Mouse (Mus musculus) midbrain, embryonic 13.5 days (tissue): ENCODE measurements around the gene Samd4. TPM values are rescaled to one million over a fixed set of nuclear protein-coding genes. Genes with fewer than 3 reads are reported as not detected.

ENCODE experiments used
- ATAC-seq: fragments of 200-750 bp; cut with Nextera tagmentation; 2 replicates; pipeline ENCODE4 v1.8.0; 2017; ENCODE audit warnings: mild to moderate bottlenecking, moderate TSS enrichment, moderate library complexity
- H3K27ac ChIP-seq: fragments of 300-500 bp; sonication (generic); 2 replicates; pipeline ENCODE4 v1.5.1; 2015; ENCODE audit warnings: inconsistent platforms, mild to moderate bottlenecking, moderate library complexity
- H3K27me3 ChIP-seq: fragments of 300-500 bp; sonication (generic); 2 replicates; pipeline ENCODE4 v1.6.1; 2015; ENCODE audit warnings: mild to moderate bottlenecking, inconsistent platforms
- H3K36me3 ChIP-seq: fragments of 300-500 bp; sonication (generic); 2 replicates; pipeline ENCODE4 v1.6.1; 2015; ENCODE audit warnings: mild to moderate bottlenecking, inconsistent platforms
- H3K4me1 ChIP-seq: fragments of 300-500 bp; sonication (generic); replicated peaks from 2 replicates; pipeline ENCODE4 v1.6.1; 2015; ENCODE audit warnings: inconsistent platforms
- H3K4me2 ChIP-seq: fragments of 300-500 bp; sonication (generic); replicated peaks from 2 replicates; pipeline ENCODE4 v1.6.1; 2015; ENCODE audit warnings: moderate library complexity, mild to moderate bottlenecking, inconsistent platforms
- H3K4me3 ChIP-seq: fragments of 300-500 bp; sonication (generic); replicated peaks from 2 replicates; pipeline ENCODE4 v1.5.1; 2015; ENCODE audit warnings: mild to moderate bottlenecking, inconsistent platforms
- H3K9ac ChIP-seq: fragments of 300-500 bp; sonication (generic); replicated peaks from 2 replicates; pipeline ENCODE4 v1.6.1; 2015; ENCODE audit warnings: mild to moderate bottlenecking, inconsistent platforms
- H3K9me3 ChIP-seq: fragments of 300-500 bp; sonication (generic); 2 replicates; pipeline ENCODE4 v1.6.1; 2016; ENCODE audit warnings: mild to moderate bottlenecking, inconsistent platforms
- WGBS: fragments of 180-500 bp; shearing (Covaris S2); methylation state at CpG from one replicate; pipeline ENCODE4 v1.1.7; 2015; 5-methylcytosine and 5-hydroxymethylcytosine counted together
- polyA plus RNA-seq: library from polyadenylated mRNA; unstranded; fragments of >200 nt; fragmentation: Nextera tagmentation; extraction: Ambion mirVana; gene quantifications from 2 replicates; pipeline ENCODE4 v1.2.1, GENCODE M21; 2015

Gene Samd4
- polyA plus RNA-seq, 1 experiment from 2014 or later: 4.3 TPM

- Histone ChIP-seq H3K4me1 (no peaks in the 10 kb centered on the region), H3K4me2 (no peak overlapping the region), H3K4me3 (no peak overlapping the region), H3K9ac (no peak overlapping the region), H3K9me3 (no peaks in the 10 kb centered on the region), H3K27me3 (no peaks in the 10 kb centered on the region), H3K27ac (no peak overlapping the region), H3K36me3 (0 out of 2 replicates have a peak, but pooled peaks cover 3% of the 10 kb centered on the region)
- 71% methylated on average over 6 of the region's 6 CpGs for WGBS
- no peak for ATAC-seq
Observed at GRCm38 (mm10) chr14:46914356-46914755, 31.7 kb downstream of the Samd4 start.

DNA sequence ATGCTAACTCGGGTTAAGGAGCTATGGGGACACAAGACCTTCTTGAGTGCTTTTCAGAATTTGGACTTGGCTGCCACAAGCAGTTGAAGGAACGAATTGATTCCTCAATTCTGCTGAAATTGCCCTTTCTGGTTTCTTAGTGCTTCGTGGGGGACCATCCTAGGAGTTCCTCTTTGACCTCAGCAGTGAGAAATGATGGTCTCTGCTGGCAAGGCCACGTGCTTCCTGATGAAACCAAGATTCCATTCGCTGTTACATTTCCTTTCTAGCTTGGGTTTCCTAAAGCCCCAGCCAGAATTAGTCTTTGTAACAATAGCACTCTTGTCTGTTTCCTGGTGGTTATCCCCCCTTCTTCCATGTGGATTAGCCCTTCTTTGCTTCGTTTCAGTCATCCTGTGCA lies 32.9 kb downstream of the Samd4 start:
- Histone ChIP-seq H3K27me3 (no peaks in the 10 kb centered on the region), H3K4me3 (no peak overlapping the region), H3K27ac (no peak overlapping the region), H3K4me1 (0 out of 2 replicates have a peak, but pooled peaks cover 4% of the 10 kb centered on the region), H3K9me3 (no peaks in the 10 kb centered on the region), H3K9ac (no peak overlapping the region), H3K36me3 (no peaks in the 10 kb centered on the region), H3K4me2 (no peak overlapping the region)
- 82% methylated on average over 6 of the region's 6 CpGs for WGBS
- no peak for ATAC-seq

- H3K4me1 ChIP-seq: peaks cover 10% of the 10 kb centered on the region
- H3K9me3 ChIP-seq: no peaks in the 10 kb centered on the region
- no peak overlapping the region for H3K9ac ChIP-seq
- ATAC-seq: no peak
- H3K4me2 ChIP-seq: no peak overlapping the region
- no peaks in the 10 kb centered on the region for H3K36me3 ChIP-seq
- WGBS: 92% methylated on average over 4 of the region's 4 CpGs
- H3K27me3 ChIP-seq: no peaks in the 10 kb centered on the region
- H3K27ac ChIP-seq: no peak overlapping the region
- no peak overlapping the region for H3K4me3 ChIP-seq
Observed at GRCm38 (mm10) chr14:46916581-46916980, 33.9 kb downstream of the Samd4 start.

GRCm38 (mm10) chr14:46917136-46917535 lies 34.5 kb downstream of the Samd4 start:
- ATAC-seq: no peak
- Histone ChIP-seq H3K4me2 (no peak overlapping the region), H3K9me3 (no peaks in the 10 kb centered on the region), H3K4me3 (no peak overlapping the region), H3K9ac (no peak overlapping the region), H3K36me3 (no peaks in the 10 kb centered on the region), H3K4me1 (peaks cover 11% of the 10 kb centered on the region), H3K27ac (no peak overlapping the region), H3K27me3 (no peaks in the 10 kb centered on the region)
- 93% methylated on average over 5 of the region's 5 CpGs for WGBS

- Histone ChIP-seq H3K4me2 (no peak overlapping the region), H3K27ac (no peak overlapping the region), H3K4me3 (no peak overlapping the region), H3K36me3 (no peaks in the 10 kb centered on the region), H3K9ac (no peak overlapping the region), H3K4me1 (peaks cover 11% of the 10 kb centered on the region), H3K27me3 (no peaks in the 10 kb centered on the region), H3K9me3 (no peaks in the 10 kb centered on the region)
- WGBS: 92% methylated on average over 3 of the region's 3 CpGs
- no peak for ATAC-seq
Observed at GRCm38 (mm10) chr14:46917581-46917980, 34.9 kb downstream of the Samd4 start.

DNA sequence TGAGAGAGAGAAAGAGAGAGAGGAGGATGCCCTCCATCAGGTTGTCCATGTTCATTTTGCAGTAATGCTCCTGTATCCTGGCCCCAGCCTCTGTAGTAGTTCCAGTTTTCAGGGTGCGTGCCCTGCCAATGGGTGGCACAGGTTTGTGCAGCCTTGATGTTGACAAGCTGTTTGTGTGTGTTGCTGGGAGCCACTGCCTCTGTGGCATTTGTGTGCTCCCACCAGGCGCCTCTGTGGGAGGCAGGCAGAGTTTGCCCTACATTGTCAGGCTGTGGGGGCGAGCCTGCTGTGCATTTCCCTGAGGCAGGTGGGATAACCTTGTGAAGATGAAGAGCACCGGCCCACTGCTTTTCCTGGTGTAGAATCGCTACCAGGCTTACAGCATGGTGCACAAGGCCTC lies 37.8 kb downstream of the Samd4 start:
- WGBS: 69% methylated on average over 5 of the region's 5 CpGs
- H3K27ac ChIP-seq: no peak overlapping the region
- H3K27me3 ChIP-seq: no peaks in the 10 kb centered on the region
- ATAC-seq: no peak
- no peaks in the 10 kb centered on the region for H3K9me3 ChIP-seq
- H3K9ac ChIP-seq: no peak overlapping the region
- no peak overlapping the region for H3K4me3 ChIP-seq
- no peaks in the 10 kb centered on the region for H3K36me3 ChIP-seq
- peaks cover 11% of the 10 kb centered on the region for H3K4me1 ChIP-seq
- no peak overlapping the region for H3K4me2 ChIP-seq

GRCm38 (mm10) chr14:46921178-46921975 lies 38.7 kb downstream of the Samd4 start:
- Histone ChIP-seq H3K4me1 (peaks cover 11% of the 10 kb centered on the region), H3K9me3 (no peaks in the 10 kb centered on the region), H3K9ac (no peak overlapping the region), H3K36me3 (no peaks in the 10 kb centered on the region), H3K4me3 (no peak overlapping the region), H3K4me2 (no peak overlapping the region), H3K27ac (no peak overlapping the region), H3K27me3 (no peaks in the 10 kb centered on the region)
- no peak for ATAC-seq
- WGBS: 56% methylated on average over 9 of the region's 9 CpGs

DNA sequence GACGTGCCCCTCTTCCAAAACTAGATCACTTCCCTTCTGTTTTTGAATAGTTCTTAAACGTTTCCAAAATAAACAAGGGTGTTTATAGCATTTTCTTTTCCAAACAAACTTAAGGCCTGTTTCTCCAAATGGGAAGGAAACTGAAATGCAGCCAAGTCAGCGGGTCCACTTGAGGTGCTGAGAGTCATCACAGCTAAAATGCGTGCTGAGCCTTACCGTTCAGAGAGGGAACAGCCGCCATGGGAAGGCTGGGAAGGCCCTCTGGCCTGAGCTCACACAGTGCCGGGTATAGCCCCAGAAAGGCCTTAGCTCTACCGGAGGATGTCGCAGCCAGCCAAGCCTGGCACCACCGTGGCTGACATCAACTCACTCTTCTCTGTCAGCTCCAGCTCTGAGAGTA lies 41.3 kb downstream of the Samd4 start:
- peaks cover 11% of the 10 kb centered on the region for H3K4me1 ChIP-seq
- H3K4me3 ChIP-seq: no peak overlapping the region
- H3K9ac ChIP-seq: no peak overlapping the region
- no peaks in the 10 kb centered on the region for H3K9me3 ChIP-seq
- 85% methylated on average over 10 of the region's 10 CpGs for WGBS
- H3K27me3 ChIP-seq: no peaks in the 10 kb centered on the region
- H3K27ac ChIP-seq: no peak overlapping the region
- H3K4me2 ChIP-seq: no peak overlapping the region
- no peaks in the 10 kb centered on the region for H3K36me3 ChIP-seq
- no peak for ATAC-seq

DNA sequence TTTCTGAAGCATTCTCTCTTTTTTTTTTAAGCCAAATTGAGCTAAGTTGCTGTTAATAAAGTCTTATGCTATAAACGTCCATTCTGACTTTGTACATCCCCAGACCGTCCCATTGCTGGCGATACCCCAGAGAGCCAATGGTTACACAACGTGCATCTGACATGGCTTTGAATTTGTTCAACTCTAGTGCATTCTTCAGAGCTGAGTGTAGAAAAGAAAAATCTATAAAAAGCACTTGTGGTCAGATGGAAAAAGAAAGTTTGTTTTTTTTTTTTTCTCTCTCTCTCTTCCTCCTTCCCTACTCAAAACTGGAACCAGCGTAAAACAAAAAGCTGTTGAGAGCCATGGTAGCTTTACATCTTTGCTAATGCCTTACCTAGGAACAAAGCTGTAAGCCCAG lies 41.8 kb downstream of the Samd4 start:
- Histone ChIP-seq H3K9ac (no peak overlapping the region), H3K36me3 (no peaks in the 10 kb centered on the region), H3K9me3 (no peaks in the 10 kb centered on the region), H3K4me1 (peaks cover 11% of the 10 kb centered on the region), H3K4me2 (no peak overlapping the region), H3K27me3 (no peaks in the 10 kb centered on the region), H3K4me3 (no peak overlapping the region), H3K27ac (no peak overlapping the region)
- WGBS: 82% methylated on average over 5 of the region's 5 CpGs
- ATAC-seq: no peak

- ATAC-seq: no peak
- Histone ChIP-seq H3K9ac (no peak overlapping the region), H3K4me3 (no peak overlapping the region), H3K9me3 (no peaks in the 10 kb centered on the region), H3K4me2 (no peak overlapping the region), H3K27me3 (no peaks in the 10 kb centered on the region), H3K36me3 (no peaks in the 10 kb centered on the region), H3K27ac (no peak overlapping the region), H3K4me1 (no peaks in the 10 kb centered on the region)
- WGBS: 93% methylated on average over 6 of the region's 6 CpGs
Observed at GRCm38 (mm10) chr14:46928556-46928955, 45.9 kb downstream of the Samd4 start.

DNA sequence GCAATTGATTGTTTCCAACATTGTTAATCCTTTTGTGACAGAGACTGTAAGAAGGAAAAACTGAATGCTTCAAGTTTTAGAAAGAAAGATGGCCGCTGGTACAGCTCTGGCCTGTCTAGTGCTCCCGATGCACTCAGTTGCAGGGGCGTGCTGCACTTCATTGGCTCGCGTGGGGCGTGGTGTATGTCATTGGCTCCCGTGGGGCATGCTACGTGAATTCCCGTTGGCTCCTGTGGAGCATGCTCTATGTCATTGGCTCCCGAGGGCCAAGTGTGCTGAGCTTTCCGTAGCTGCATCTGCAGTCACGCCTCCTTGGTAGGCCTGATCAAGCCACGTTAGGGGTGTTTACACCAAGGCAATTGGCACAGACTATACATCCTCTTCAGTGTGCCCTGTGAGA lies 49.5 kb downstream of the Samd4 start:
- Histone ChIP-seq H3K36me3 (no peaks in the 10 kb centered on the region), H3K4me1 (no peaks in the 10 kb centered on the region), H3K4me2 (no peak overlapping the region), H3K27me3 (no peaks in the 10 kb centered on the region), H3K9ac (no peak overlapping the region), H3K4me3 (no peak overlapping the region), H3K27ac (no peak overlapping the region), H3K9me3 (no peaks in the 10 kb centered on the region)
- WGBS: 85% methylated on average over 13 of the region's 13 CpGs
- no peak for ATAC-seq

GRCm38 (mm10) chr14:46932708-46933107 lies 50.1 kb downstream of the Samd4 start:
- Histone ChIP-seq H3K27me3 (no peaks in the 10 kb centered on the region), H3K4me2 (no peak overlapping the region), H3K9me3 (no peaks in the 10 kb centered on the region), H3K27ac (no peak overlapping the region), H3K4me1 (no peaks in the 10 kb centered on the region), H3K4me3 (no peak overlapping the region), H3K9ac (no peak overlapping the region), H3K36me3 (no peaks in the 10 kb centered on the region)
- no peak for ATAC-seq
- 74% methylated on average over 6 of the region's 6 CpGs for WGBS

DNA sequence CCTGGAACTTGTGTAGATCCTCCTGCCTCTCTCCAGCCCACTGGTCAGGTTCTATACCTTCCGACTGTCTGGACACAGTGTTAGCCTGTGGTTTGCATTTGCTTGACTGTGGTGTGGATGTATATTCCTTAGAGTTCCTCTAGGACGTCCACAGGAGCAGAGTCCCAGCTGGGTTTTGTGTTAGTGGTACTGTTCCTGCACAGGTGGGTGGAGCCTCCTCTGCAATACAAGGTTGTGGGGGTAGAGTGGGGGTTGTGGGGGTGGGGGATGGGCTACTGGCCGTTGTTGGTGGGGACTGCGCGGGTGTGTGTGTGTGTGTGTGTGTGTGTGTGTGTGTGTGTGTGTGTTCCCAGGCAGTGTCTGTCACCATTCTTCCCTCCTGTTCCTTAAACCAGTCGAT lies 58.4 kb downstream of the Samd4 start:
- Histone ChIP-seq H3K4me2 (no peak overlapping the region), H3K27me3 (no peaks in the 10 kb centered on the region), H3K36me3 (no peaks in the 10 kb centered on the region), H3K4me1 (peaks cover 14% of the 10 kb centered on the region), H3K9ac (no peak overlapping the region), H3K27ac (no peak overlapping the region; the same call in 1 of the 2 replicates), H3K9me3 (no peaks in the 10 kb centered on the region), H3K4me3 (no peak overlapping the region)
- peak; percentile 67; the same call in 1 of the 2 replicates for ATAC-seq
- 32% methylated on average over 5 of the region's 6 CpGs for WGBS
